Mouse (Mus musculus): ENCODE data around the gene Rufy3.

The Rufy3 gene

GRCm38 (mm10) chr5:88575506-88576338 is 10.9 kb downstream of the Rufy3 start:
- peak; percentile 44 for DNase-seq (ENCODE audit: low read depth, low spot score)

- DNase-seq (ENCODE audit: low read depth, low spot score), result no peak
Measured at GRCm38 (mm10) chr5:88580681-88581080, 15.8 kb downstream of the Rufy3 start.

- no peak for DNase-seq (ENCODE audit: low read depth, low spot score)
Measured at GRCm38 (mm10) chr5:88581343-88581742, 16.5 kb downstream of the Rufy3 start.

DNA sequence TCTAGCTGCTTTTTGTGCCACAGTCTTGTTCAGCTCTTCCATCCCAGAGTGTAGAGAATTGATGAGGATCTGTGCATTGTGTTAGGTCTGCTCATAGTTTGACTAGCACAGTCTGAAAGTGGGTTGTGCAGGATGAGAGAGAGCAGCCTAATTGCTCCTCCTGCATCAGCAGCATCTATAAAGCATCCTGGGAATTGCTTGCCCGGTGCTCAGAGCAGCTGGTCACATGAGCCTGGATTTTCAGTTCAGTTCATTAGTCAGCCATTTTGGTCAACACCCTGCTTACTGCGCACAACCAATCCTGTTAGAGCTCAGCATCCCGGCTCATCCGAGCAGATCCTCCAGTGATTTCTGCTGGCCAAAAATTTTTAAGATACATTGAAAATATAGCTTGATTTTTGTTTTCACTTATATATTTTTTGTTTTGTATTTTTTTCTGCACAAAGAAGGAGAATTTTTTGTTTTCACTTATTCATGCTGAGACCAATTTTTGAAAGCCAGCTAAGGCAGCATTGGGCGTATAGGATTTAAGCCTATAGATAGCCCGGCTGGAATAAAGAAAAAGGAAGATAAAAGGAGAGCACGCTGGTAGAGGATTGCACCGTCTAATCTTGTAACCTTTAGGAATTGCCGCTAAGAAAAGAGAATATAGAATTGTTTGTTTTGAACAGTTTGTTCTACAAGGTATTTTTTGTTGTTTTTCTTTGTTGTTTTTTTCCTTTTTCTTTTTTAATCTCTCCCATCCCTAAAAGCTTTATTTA is 18.6 kb downstream of the Rufy3 start:
- peak; percentile 76 for DNase-seq (ENCODE audit: low read depth, low spot score)

DNA sequence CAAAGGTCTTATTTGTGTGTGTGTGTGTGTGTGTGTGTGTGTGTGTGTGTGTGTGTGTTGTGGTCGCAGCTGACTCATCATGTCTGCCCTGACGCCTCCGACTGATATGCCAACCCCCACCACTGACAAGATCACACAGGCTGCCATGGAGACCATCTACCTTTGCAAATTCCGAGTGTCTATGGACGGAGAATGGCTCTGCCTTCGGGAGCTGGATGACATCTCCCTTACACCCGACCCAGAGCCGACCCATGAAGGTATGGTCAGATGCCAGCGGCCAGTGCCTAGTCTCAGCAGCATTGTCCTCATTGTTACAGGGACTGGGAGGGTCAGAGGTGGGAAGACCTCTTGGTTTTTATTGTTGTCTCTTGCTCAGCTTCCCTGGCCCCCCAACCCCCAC is 19.2 kb downstream of the Rufy3 start:
- peak; percentile 39 for DNase-seq (ENCODE audit: low read depth, low spot score)

- DNase-seq (ENCODE audit: low read depth, low spot score), result no peak
Measured at GRCm38 (mm10) chr5:88586407-88587174, 21.8 kb downstream of the Rufy3 start.

DNA sequence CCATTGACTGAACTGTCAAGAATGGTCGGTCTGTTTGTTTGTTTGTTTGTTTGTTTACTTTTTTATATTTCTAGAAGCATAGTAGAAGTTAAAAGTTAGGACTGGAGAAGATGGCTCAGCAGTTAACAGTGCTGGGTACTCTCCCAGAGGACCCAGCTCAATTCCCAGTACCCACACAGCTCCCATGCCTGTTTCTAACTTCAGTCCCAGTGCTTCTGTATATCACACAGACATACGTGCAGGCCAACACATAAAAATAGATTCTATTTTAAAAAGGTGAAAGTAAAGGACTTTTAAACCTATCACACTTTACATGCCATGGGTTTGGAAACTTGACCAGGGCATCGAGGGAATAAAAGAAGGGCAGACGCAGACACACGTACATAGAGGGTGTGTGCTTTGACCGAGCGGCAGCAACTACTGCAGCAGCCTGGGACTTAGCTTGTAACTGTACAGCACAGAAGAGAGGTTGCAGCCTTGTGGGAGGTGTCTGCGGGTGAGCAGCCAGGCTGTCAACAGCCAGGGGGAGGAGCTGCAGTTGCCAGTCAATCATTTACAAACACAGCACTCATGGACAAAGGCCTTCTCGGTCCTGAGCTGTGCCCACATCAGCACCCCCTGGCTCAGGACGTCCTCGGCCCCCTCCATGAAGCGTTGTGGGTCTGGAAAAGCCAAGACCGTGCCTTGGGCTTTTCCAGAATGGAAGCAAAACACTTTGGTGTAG is 22.5 kb downstream of the Rufy3 start:
- peak; percentile 46 for DNase-seq (ENCODE audit: low read depth, low spot score)

DNA sequence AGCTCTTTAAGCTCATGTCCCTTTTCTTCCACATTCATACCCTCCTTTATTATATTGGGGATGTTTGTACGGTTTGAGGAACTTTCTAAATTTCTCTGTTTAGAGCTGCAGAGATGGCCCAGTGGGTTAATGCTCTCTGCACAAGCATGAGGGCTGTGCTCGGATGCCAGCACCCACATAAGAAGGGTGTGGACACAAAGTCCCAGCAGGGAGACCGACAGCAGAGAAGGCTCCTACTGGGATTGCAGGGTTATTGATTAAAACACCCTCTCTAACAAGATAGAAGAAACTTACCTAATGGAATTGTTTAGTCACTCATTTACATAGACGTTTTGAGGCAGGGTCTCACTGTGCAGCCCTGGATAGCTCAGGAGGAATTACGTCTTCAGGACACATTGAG is 23.6 kb downstream of the Rufy3 start:
- DNase-seq (ENCODE audit: low read depth, low spot score), result no peak

DNA sequence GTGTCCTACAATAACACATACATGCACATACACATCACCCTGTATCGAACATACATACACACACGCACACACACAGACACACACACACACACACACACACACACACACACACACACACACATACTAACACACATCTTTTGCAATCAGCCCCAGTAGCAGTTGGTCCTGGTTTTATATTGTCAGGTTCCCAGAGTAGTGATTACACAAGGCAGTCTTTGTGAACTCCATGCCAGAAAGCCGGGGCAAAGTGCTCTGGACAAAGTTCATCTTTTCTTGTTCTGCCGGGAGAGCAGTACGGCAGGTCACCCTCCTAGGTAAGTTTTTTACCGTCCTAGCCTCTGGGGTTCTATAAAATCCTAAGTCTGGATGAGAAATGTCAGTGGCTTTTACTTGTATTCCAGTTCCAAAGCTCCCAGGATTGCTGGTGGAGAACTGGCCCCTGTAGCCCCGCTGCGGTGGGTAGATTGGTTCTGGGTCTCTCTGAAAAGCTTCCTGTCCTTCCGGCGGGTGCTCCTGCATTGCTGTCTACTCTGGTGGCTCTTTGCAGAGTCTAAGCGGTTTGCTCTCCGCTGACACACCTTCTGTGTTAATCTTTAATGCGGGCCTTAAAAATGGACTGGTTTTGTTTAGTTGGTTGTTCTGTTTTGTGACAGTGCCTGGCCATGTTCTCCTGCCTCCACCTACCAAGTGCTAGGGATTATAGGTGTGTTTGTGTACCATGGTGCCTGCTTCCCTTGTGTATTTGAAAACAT is 28.8 kb downstream of the Rufy3 start:
- DNase-seq (ENCODE audit: low read depth, low spot score), result no peak

- DNase-seq (ENCODE audit: low read depth, low spot score), result no peak
Measured at GRCm38 (mm10) chr5:88594173-88594569, 29.3 kb downstream of the Rufy3 start.

DNA sequence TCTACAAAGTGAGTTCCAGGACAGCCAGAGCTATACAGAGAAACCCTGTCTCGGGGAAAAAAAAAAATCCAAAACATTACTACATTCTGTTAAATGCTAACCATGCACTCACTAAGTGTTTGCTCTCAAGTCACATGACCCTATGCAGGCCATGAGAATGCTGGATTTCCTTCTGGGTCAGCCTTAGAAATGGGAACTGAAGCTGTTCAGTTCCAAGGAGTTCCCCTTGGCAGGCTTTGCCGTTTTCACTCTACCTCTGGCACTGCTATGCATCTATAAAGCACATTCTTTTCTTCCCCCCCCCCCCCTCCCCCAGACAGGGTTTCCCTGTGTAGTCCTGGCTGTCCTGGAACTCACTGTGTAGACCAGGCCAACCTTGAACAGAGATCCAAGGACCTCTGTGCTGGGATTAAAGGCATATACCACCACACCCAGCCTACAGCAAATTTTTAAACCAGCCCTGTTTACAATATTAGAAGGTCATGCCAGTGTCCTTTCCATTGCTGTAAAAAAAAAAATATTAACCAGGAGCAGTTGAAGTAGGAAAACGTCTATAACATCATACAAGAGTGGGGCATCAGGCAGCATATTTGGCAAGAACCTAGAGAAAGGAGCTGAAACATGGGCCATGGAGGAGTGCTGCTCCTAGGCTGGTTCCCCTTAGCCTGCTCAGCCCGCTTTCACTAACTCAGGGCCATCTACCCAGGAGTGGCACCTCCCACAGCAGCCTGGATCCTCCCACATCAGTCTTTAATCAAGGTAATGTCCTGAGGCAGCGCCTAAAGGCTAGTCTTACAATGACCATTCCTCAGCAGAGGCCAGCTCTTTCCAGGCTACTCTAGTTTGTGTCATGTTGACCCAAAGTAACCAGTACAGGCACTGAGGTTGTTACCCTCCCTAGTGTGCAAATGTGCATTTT is 31.0 kb downstream of the Rufy3 start:
- DNase-seq (ENCODE audit: low read depth, low spot score), result no peak

GRCm38 (mm10) chr5:88598961-88599360 is 34.1 kb downstream of the Rufy3 start:
- no peak for DNase-seq (ENCODE audit: low read depth, low spot score)

DNA sequence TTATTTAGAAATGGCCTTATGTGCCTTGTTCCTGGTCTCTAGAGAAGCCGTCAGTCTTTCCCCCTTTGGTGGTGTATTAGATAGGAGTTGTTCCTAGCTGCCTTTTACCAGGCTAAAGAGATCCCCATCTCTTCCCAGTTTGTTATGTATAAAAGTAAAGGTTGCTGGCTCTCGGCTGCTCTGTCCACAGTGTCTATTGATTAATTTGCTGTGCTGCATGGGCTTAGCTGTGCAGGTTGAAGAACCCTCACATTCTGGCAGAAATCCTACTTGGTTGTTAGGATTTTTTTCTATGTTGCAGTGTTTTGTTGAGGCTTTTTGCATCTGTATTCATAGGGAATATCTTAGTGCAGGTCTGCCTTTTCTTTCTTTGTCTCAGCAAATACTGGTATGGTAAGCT is 37.2 kb downstream of the Rufy3 start:
- no peak for DNase-seq (ENCODE audit: low read depth, low spot score)

DNA sequence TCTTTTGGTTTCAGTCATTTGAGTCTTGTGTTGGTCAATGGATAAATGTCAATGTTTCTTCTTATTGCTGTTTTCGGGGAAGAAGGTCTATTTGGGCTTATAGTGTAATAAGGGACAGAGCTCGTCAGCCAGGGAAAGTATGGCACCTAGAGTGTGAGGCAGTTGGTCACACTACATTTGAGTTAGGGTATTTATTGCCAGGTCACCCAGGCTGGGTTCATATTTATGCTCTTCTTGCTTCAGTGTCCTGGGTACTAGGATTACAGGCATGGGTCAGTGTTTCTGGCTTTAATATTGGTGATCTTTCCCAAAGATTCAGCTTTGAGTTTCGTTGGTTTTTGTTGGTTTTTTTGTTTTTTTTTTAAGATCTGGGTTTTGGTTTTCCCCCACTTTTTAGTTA is 37.9 kb downstream of the Rufy3 start:
- no peak for DNase-seq (ENCODE audit: low read depth, low spot score)

DNA sequence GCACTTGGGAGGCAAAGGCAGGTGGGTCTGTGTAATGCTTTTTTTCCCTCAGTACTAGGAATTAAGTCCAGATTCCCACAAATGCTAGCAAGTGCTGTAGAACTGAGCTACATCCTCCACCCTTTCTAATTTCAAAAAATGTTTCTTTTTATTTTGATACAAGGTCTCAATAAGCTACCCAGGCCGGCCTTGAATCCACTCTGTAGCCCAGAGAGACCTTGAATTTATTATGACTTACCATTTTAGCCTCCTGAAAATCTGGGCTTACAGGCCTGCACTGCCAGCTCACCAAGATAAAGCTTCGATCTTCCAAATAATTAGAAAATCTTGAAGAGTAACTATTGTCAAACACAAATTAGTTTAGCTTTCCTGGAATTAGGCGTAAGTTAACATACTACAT is 39.2 kb downstream of the Rufy3 start:
- no peak for DNase-seq (ENCODE audit: low read depth, low spot score)

DNA sequence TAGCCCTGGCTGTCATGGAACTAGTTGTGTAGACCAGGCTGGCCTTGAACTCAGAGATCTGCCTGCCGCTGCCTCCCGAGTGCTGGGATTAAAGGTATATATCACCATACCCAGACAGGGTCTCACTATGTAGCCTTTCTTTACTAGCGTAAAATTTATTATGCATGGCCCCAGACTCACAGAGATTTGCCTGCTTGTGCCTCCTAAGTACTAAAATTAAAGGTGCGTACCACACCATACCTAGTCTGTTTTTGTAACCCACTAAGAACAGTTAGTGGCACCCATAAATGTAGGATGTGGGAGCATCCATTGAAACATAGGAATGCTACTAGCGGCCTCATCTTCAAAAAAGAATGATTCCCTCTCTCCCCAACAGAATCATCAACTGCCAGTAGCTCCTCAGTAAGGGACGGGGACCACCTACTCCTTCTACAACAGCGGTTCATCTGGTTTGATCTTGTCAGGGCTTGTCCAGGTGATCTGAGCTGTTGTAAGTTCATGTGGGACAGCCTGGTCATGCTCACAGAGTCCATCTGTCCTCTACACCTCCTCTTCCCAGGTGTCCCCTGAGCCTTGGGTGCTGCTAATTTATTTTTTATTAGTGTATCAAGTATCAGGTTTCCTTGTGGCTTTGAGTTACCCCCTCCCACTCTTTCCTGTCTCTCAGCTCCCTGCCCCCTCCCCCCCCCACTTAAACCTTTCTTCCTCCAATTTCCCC is 40.0 kb downstream of the Rufy3 start:
- DNase-seq (ENCODE audit: low read depth, low spot score), result peak; percentile 49

GRCm38 (mm10) chr5:88614129-88614528 is 49.3 kb downstream of the Rufy3 start:
- DNase-seq (ENCODE audit: low read depth, low spot score), result no peak

- no peak for DNase-seq (ENCODE audit: low read depth, low spot score)
Measured at GRCm38 (mm10) chr5:88616988-88617387, 52.1 kb downstream of the Rufy3 start.

- no peak for DNase-seq (ENCODE audit: low read depth, low spot score)
Measured at GRCm38 (mm10) chr5:88627545-88627944, 62.7 kb downstream of the Rufy3 start.

Measured in R1 (cell line).